Mouse (Mus musculus) G1E (cell line): Measurements from ENCODE around the gene Ttc30a2.

ENCODE experiments used
- CTCF ChIP-seq: IDR thresholded peaks from 2 replicates; pipeline ENCODE4 v1.5.1; 2012; ENCODE audit warnings: low read depth, low read length, inconsistent platforms, mixed read lengths
- GATA1 ChIP-seq: IDR thresholded peaks from 2 replicates; pipeline ENCODE4 v1.6.1; 2012; ENCODE audit warnings: borderline replicate concordance, low read length, inconsistent platforms, mixed read lengths
- GATA2 ChIP-seq: IDR thresholded peaks from 2 replicates; pipeline ENCODE4 v1.6.1; 2012; ENCODE audit warnings: low read depth, low read length, inconsistent platforms, borderline replicate concordance
- POLR2AphosphoS5 ChIP-seq: IDR thresholded peaks from 2 replicates; pipeline ENCODE4 v1.6.1; 2012; ENCODE audit warnings: low read depth, low read length, inconsistent platforms; ENCODE audit not compliant: insufficient replicate concordance
- TAL1 ChIP-seq: conservative IDR thresholded peaks from 2 replicates; pipeline ENCODE4 v1.6.1; 2012; ENCODE audit warnings: low read depth, low read length, inconsistent platforms, mixed read lengths

GRCm38 (mm10) chr2:76016890-76017289 lies 38.9 kb upstream of the Ttc30a2 start:
- TF ChIP-seq CTCF = no peak
- TF ChIP-seq GATA1 = no peak
- no peak for TF ChIP-seq POLR2AphosphoS5
- TF ChIP-seq TAL1 = no peak
- TF ChIP-seq GATA2 = no peak
